Mouse (Mus musculus): ENCODE results near the gene Elfn2. TPM values are rescaled to one million over a fixed set of nuclear protein-coding genes. Genes with fewer than 3 reads are reported as not detected.

Gene Elfn2
- polyA plus RNA-seq, 2 experiments = not detected

GRCm38 (mm10) chr15:78633413-78633812 lies 85.2 kb downstream of the Elfn2 start:
- Histone ChIP-seq H3K9ac (replicated peaks) (no peak overlapping the region), H3K4me2 (ENCODE audit: low read depth) (no peak overlapping the region), H3K27me3 (ENCODE audit: control insufficient read depth, insufficient read depth, low read length) (no peaks in the 10 kb centered on the region), H3K36me3 (replicated peaks; ENCODE audit: control insufficient read depth, insufficient read depth, low read depth) (no peaks in the 10 kb centered on the region), H3K4me3 (ENCODE audit: insufficient read depth in 1 of 2, low read depth in 2 of 2, low read length in 2 of 2) (no peak overlapping the region), H3K9me3 (ENCODE audit: control insufficient read depth, low read length) (no peaks in the 10 kb centered on the region), H3K27ac (no peak overlapping the region), H3K4me1 (replicated peaks; ENCODE audit: control insufficient read depth in 2 of 2, insufficient read depth in 2 of 2, low read length in 1 of 2) (no peaks in the 10 kb centered on the region)
- 60% methylated on average over 5 of the region's 5 CpGs for WGBS (ENCODE audit: insufficient replicate concordance)
- TF ChIP-seq EP300 (IDR thresholded peaks at IDR 0.05; ENCODE audit: low read depth) = no peak
- TF ChIP-seq CTCF (IDR thresholded peaks at IDR 0.05; ENCODE audit: low read depth) = no peak
- ATAC-seq (ENCODE audit: insufficient read depth) (no peak), DNase-seq (ENCODE audit: low read depth in 3 of 3, low spot score in 3 of 3) (no peak)

GRCm38 (mm10) chr15:78632387-78632786 lies 86.2 kb downstream of the Elfn2 start:
- TF ChIP-seq CTCF (IDR thresholded peaks at IDR 0.05; ENCODE audit: low read depth) = no peak
- TF ChIP-seq EP300 (IDR thresholded peaks at IDR 0.05; ENCODE audit: low read depth) = no peak
- H3K4me3 ChIP-seq (ENCODE audit: insufficient read depth in 1 of 2, low read depth in 2 of 2, low read length in 2 of 2) = no peak overlapping the region
- DNase-seq (ENCODE audit: low read depth in 3 of 3, low spot score in 3 of 3) (no peak), ATAC-seq (ENCODE audit: insufficient read depth) (no peak)
- H3K9me3 ChIP-seq (ENCODE audit: control insufficient read depth, low read length) = no peaks in the 10 kb centered on the region
- H3K27ac ChIP-seq = no peak overlapping the region
- H3K9ac ChIP-seq (replicated peaks) = no peak overlapping the region
- H3K4me2 ChIP-seq (ENCODE audit: low read depth) = no peak overlapping the region
- 31% methylated on average over 2 of the region's 2 CpGs for WGBS (ENCODE audit: insufficient replicate concordance)
- no peaks in the 10 kb centered on the region for H3K4me1 ChIP-seq (replicated peaks; ENCODE audit: control insufficient read depth in 2 of 2, insufficient read depth in 2 of 2, low read length in 1 of 2)
- H3K27me3 ChIP-seq (ENCODE audit: control insufficient read depth, insufficient read depth, low read length) = no peaks in the 10 kb centered on the region
- H3K36me3 ChIP-seq (replicated peaks; ENCODE audit: control insufficient read depth, insufficient read depth, low read depth) = no peaks in the 10 kb centered on the region

GRCm38 (mm10) chr15:78626285-78626684 lies 92.3 kb downstream of the Elfn2 start:
- H3K4me3 ChIP-seq (ENCODE audit: insufficient read depth in 1 of 2, low read depth in 2 of 2, low read length in 2 of 2) = no peak overlapping the region
- ATAC-seq (ENCODE audit: insufficient read depth) (no peak), DNase-seq (ENCODE audit: low read depth in 3 of 3, low spot score in 3 of 3) (no peak)
- H3K27me3 ChIP-seq (ENCODE audit: control insufficient read depth, insufficient read depth, low read length) = no peaks in the 10 kb centered on the region
- H3K4me2 ChIP-seq (ENCODE audit: low read depth) = no peak overlapping the region
- TF ChIP-seq CTCF (IDR thresholded peaks at IDR 0.05; ENCODE audit: low read depth) = no peak
- TF ChIP-seq EP300 (IDR thresholded peaks at IDR 0.05; ENCODE audit: low read depth) = no peak
- 65% methylated on average over 13 of the region's 13 CpGs for WGBS (ENCODE audit: insufficient replicate concordance)
- no peaks in the 10 kb centered on the region for H3K4me1 ChIP-seq (replicated peaks; ENCODE audit: control insufficient read depth in 2 of 2, insufficient read depth in 2 of 2, low read length in 1 of 2)
- H3K27ac ChIP-seq = no peak overlapping the region
- H3K9ac ChIP-seq (replicated peaks) = no peak overlapping the region
- no peaks in the 10 kb centered on the region for H3K9me3 ChIP-seq (ENCODE audit: control insufficient read depth, low read length)
- H3K36me3 ChIP-seq (replicated peaks; ENCODE audit: control insufficient read depth, insufficient read depth, low read depth) = no peaks in the 10 kb centered on the region

- Histone ChIP-seq H3K4me2 (ENCODE audit: low read depth) (no peak overlapping the region), H3K27ac (no peak overlapping the region), H3K9me3 (ENCODE audit: control insufficient read depth, low read length) (no peaks in the 10 kb centered on the region), H3K27me3 (ENCODE audit: control insufficient read depth, insufficient read depth, low read length) (no peaks in the 10 kb centered on the region), H3K36me3 (replicated peaks; ENCODE audit: control insufficient read depth, insufficient read depth, low read depth) (no peaks in the 10 kb centered on the region), H3K4me3 (ENCODE audit: insufficient read depth in 1 of 2, low read depth in 2 of 2, low read length in 2 of 2) (no peak overlapping the region), H3K9ac (replicated peaks) (no peak overlapping the region), H3K4me1 (replicated peaks; ENCODE audit: control insufficient read depth in 2 of 2, insufficient read depth in 2 of 2, low read length in 1 of 2) (no peaks in the 10 kb centered on the region)
- TF ChIP-seq CTCF (IDR thresholded peaks at IDR 0.05; ENCODE audit: low read depth) = no peak
- no peak for TF ChIP-seq EP300 (IDR thresholded peaks at IDR 0.05; ENCODE audit: low read depth)
- WGBS (ENCODE audit: insufficient replicate concordance) = 62% methylated on average over 3 of the region's 3 CpGs
- ATAC-seq (ENCODE audit: insufficient read depth) (no peak), DNase-seq (ENCODE audit: low read depth in 3 of 3, low spot score in 3 of 3) (no peak)
Observed at GRCm38 (mm10) chr15:78624961-78625360, 93.6 kb downstream of the Elfn2 start.

- H3K27ac ChIP-seq = no peak overlapping the region
- 55% methylated on average over 13 of the region's 13 CpGs for WGBS (ENCODE audit: insufficient replicate concordance)
- ATAC-seq (ENCODE audit: insufficient read depth) = no peak
Observed at GRCm38 (mm10) chr15:78624431-78624950, 94.1 kb downstream of the Elfn2 start.

More at GRCm38 (mm10) chr15:78624431-78624950, 94.1 kb downstream of the Elfn2 start:
- H3K4me3 ChIP-seq (ENCODE audit: insufficient read depth in 1 of 2, low read depth in 2 of 2, low read length in 2 of 2) = no peak overlapping the region
- no peaks in the 10 kb centered on the region for H3K36me3 ChIP-seq (replicated peaks; ENCODE audit: control insufficient read depth, insufficient read depth, low read depth)
- no peak overlapping the region for H3K4me2 ChIP-seq (ENCODE audit: low read depth)
- no peak for TF ChIP-seq EP300 (IDR thresholded peaks at IDR 0.05; ENCODE audit: low read depth)
- no peak for TF ChIP-seq CTCF (IDR thresholded peaks at IDR 0.05; ENCODE audit: low read depth)
- DNase-seq (ENCODE audit: low read depth in 3 of 3, low spot score in 3 of 3) = no peak
- no peaks in the 10 kb centered on the region for H3K9me3 ChIP-seq (ENCODE audit: control insufficient read depth, low read length)
- H3K4me1 ChIP-seq (replicated peaks; ENCODE audit: control insufficient read depth in 2 of 2, insufficient read depth in 2 of 2, low read length in 1 of 2) = no peaks in the 10 kb centered on the region
- no peaks in the 10 kb centered on the region for H3K27me3 ChIP-seq (ENCODE audit: control insufficient read depth, insufficient read depth, low read length)
- no peak overlapping the region for H3K9ac ChIP-seq (replicated peaks)
